Mouse (Mus musculus): ENCODE results near the gene Tas1r3.

- TF ChIP-seq CTCF (IDR thresholded peaks at IDR 0.05; ENCODE audit: low read depth, low read length) (no peak), POLR2A (IDR thresholded peaks at IDR 0.05; ENCODE audit: extremely low read depth, insufficient read depth, low read length) (no peak)
Measured at GRCm38 (mm10) chr4:155829866-155830265, 33.3 kb downstream of the Tas1r3 start.
